31 mouse cellular contexts compared by ENCODE assay signal in the genomic region with DNA sequence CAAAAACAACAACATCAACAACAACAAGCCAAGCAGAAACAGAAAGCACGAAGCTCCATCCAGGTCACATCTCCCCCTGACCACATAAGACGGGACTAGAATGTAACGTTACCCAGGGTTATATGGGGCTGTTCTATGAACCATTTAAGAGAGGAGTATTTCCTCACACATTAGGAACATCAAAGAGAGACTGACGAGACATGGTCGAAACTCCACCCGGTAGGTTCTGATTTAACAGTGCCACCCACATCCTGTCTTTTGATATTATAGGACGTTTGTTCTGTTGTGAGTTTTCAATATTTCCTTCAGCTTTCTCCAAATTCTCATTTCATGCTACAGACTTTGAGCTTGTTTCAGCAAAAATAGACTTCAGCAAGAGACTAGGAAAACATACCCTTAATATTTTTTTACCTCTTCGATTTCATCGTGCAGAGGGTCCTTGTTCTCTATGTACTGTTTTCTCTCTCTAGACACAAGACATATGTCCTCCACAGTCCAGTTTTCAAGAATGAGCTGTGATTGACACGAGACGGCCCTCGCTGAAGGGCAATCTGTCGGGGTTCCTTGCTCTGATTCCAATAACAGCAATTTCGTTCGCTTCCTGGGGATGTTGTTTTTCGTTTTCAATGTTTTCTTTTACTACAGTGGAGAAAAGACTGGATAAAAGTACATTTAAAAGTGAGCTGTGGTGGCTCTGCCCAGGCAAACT. TPM values are rescaled to one million over a fixed set of nuclear protein-coding genes. Genes with fewer than 3 reads are reported as not detected.
DNase-seq lines count a peak whose midpoint lies in the region; ATAC-seq and TF ChIP-seq lines count a peak whose summit lies in the region.
"Had no signal": no experiment of that assay in that cellular context is flagged by ENCODE, and none has a peak within 500 bp of the region (broad histone marks: within the 10 kb centered on the region; RNA-seq: fewer than 3 reads in every experiment).

No protein-coding gene starts in this region.

- WGBS in heart, embryonic 13.5 days, result 64% methylated on average over 16 of the region's 16 CpGs
- WGBS in lung, postnatal 0 days, result 64% methylated on average over 16 of the region's 16 CpGs
- WGBS in kidney, embryonic 15.5 days, result 61% methylated on average over 16 of the region's 16 CpGs

- H3K9ac ChIP-seq in heart, embryonic 13.5 days, result no peak overlapping the region
- no peak overlapping the region for H3K9ac ChIP-seq in lung, postnatal 0 days (replicated peaks; ENCODE audit: low read depth)
- H3K9ac ChIP-seq in kidney, embryonic 15.5 days, result no peak overlapping the region
- H3K9ac ChIP-seq: forebrain, embryonic 13.5 days; liver, embryonic 14.5 days; lung, embryonic 15.5 days; neural tube, embryonic 12.5 days had no signal

- peak overlapping the region; percentile 33; the same call in 1 of the 2 replicates for H3K4me2 ChIP-seq in heart, embryonic 13.5 days
- H3K4me2 ChIP-seq in lung, postnatal 0 days (replicated peaks; ENCODE audit: low read depth, low read length), result no peak overlapping the region
- H3K4me2 ChIP-seq in kidney, embryonic 15.5 days, result no peak overlapping the region
- H3K4me2 ChIP-seq: forebrain, embryonic 13.5 days; heart, embryonic 11.5 days; lung, embryonic 15.5 days; midbrain, embryonic 11.5 days; neural tube, embryonic 12.5 days had no signal

- no peak overlapping the region for H3K4me3 ChIP-seq in heart, embryonic 13.5 days
- no peak overlapping the region for H3K4me3 ChIP-seq in lung, postnatal 0 days (ENCODE audit: low read depth, low read length)
- no peak overlapping the region for H3K4me3 ChIP-seq in kidney, embryonic 15.5 days (replicated peaks)
- H3K4me3 ChIP-seq: forebrain, embryonic 13.5 days; hindbrain, embryonic 10.5 days; lung, embryonic 15.5 days; neural tube, embryonic 12.5 days had no signal

- no peak for ATAC-seq in heart, embryonic 13.5 days (ENCODE audit: extremely low read depth, insufficient number of reproducible peaks, low FRiP score, low TSS enrichment)
- ATAC-seq in CD4-positive, CD25-positive, alpha-beta regulatory T cell, adult 4 months, result peak; percentile 87
- no peak for ATAC-seq in lung, postnatal 0 days
- no peak for ATAC-seq in cerebellum, adult (ENCODE audit: insufficient number of reproducible peaks, low FRiP score, low TSS enrichment)
- ATAC-seq in kidney, embryonic 15.5 days (replicated peaks; ENCODE audit: low FRiP score), result no peak
- ATAC-seq: forebrain, embryonic 13.5 days; hindbrain, postnatal 0 days; intestine, postnatal 0 days; midbrain, embryonic 16.5 days had no signal

- TF ChIP-seq EP300 in lung, postnatal 0 days (IDR thresholded peaks at IDR 0.05), result peak; percentile 51; the same call in 1 of the 2 replicates

- no peaks in the 10 kb centered on the region for H3K27me3 ChIP-seq in heart, embryonic 13.5 days (replicated peaks)
- no peaks in the 10 kb centered on the region for H3K27me3 ChIP-seq in lung, postnatal 0 days (replicated peaks; ENCODE audit: insufficient read depth, low read length)
- no peaks in the 10 kb centered on the region for H3K27me3 ChIP-seq in kidney, embryonic 15.5 days
- H3K27me3 ChIP-seq: forebrain, embryonic 13.5 days; lung, embryonic 15.5 days; neural tube, embryonic 12.5 days had no signal

- TF ChIP-seq CTCF in lung, postnatal 0 days (IDR thresholded peaks at IDR 0.05), result no peak

- H3K9me3 ChIP-seq in heart, embryonic 13.5 days, result no peaks in the 10 kb centered on the region
- no peaks in the 10 kb centered on the region for H3K9me3 ChIP-seq in lung, postnatal 0 days (ENCODE audit: low read length)
- no peaks in the 10 kb centered on the region for H3K9me3 ChIP-seq in kidney, embryonic 15.5 days (replicated peaks)
- H3K9me3 ChIP-seq: forebrain, embryonic 13.5 days; hindbrain, embryonic 10.5 days; lung, embryonic 15.5 days; neural tube, embryonic 12.5 days had no signal

- DNase-seq in heart, adult 18-20 months, result no peak
- DNase-seq in CD4-positive helper T cell, adult 2 months (ENCODE audit: low read depth, low spot score), result peak; percentile 64
- peak; percentile 36 for DNase-seq in lung, postnatal 0 days (ENCODE audit: low spot score)
- no peak for DNase-seq in urinary bladder, adult 2 months (ENCODE audit: low spot score)
- DNase-seq: adrenal gland, postnatal 25 days; cerebellum, adult 18-20 months; cerebellum, postnatal 10 days; gastrocnemius, postnatal 10 days; heart, postnatal 14 days; kidney, postnatal 4 days; liver; right cerebral cortex, adult 18-20 months; right cerebral cortex, postnatal 4 days; thymus, adult 2 months; thymus, postnatal 36 days had no signal

- no peak overlapping the region for H3K27ac ChIP-seq in heart, embryonic 13.5 days (replicated peaks)
- no peak overlapping the region for H3K27ac ChIP-seq in lung, postnatal 0 days (ENCODE audit: low read length)
- H3K27ac ChIP-seq in kidney, embryonic 15.5 days, result no peak overlapping the region
- H3K27ac ChIP-seq: forebrain, embryonic 13.5 days; hindbrain, embryonic 10.5 days; hindbrain, postnatal 0 days; liver, embryonic 14.5 days; lung, embryonic 15.5 days; neural tube, embryonic 12.5 days; stomach, postnatal 0 days had no signal

- no peaks in the 10 kb centered on the region for H3K4me1 ChIP-seq in heart, embryonic 13.5 days
- no peaks in the 10 kb centered on the region for H3K4me1 ChIP-seq in lung, postnatal 0 days (ENCODE audit: insufficient read depth, low read depth, low read length)
- no peaks in the 10 kb centered on the region for H3K4me1 ChIP-seq in kidney, embryonic 15.5 days
- H3K4me1 ChIP-seq: forebrain, embryonic 13.5 days; hindbrain, embryonic 10.5 days; lung, embryonic 15.5 days; neural tube, embryonic 12.5 days had no signal

- H3K36me3 ChIP-seq in heart, embryonic 13.5 days, result no peaks in the 10 kb centered on the region
- H3K36me3 ChIP-seq in lung, postnatal 0 days (ENCODE audit: insufficient read depth, low read length), result no peaks in the 10 kb centered on the region
- no peaks in the 10 kb centered on the region for H3K36me3 ChIP-seq in kidney, embryonic 15.5 days
- H3K36me3 ChIP-seq: G1E; hindbrain, embryonic 10.5 days; lung, embryonic 15.5 days; neural tube, embryonic 12.5 days had no signal

RNA-seq across cellular contexts. Expression of a gene that starts 58.1 kb away (rescaled TPM):
- polyA plus RNA-seq in heart, embryonic 13.5 days (2015; fragmentation: Nextera tagmentation; extraction: Ambion mirVana), result 9.8 and 11.7 TPM in 2 replicates
- 1 to 10 TPM; 7.4 to 8.8 TPM for total RNA-seq in heart, adult 18-20 months (2021)
- polyA plus RNA-seq in CD4-positive, CD25-positive, alpha-beta regulatory T cell, adult 4 months (2017; shearing (Covaris generic)), result under 1 TPM; 0.28 to 0.98 TPM
- polyA plus RNA-seq in lung, postnatal 0 days (2015; fragmentation: Nextera tagmentation; extraction: Ambion mirVana), result 20.8 and 23.6 TPM in 2 replicates
- polyA plus RNA-seq in kidney, embryonic 15.5 days (2015; fragmentation: Nextera tagmentation; extraction: Ambion mirVana), result 34.5 and 35.9 TPM in 2 replicates
- polyA plus RNA-seq in urinary bladder, adult 2 months (2012; rRNA removed), result 55.1 and 74.2 TPM in 2 replicates
- polyA plus RNA-seq: G1E had no signal

Comparison
In these comparisons a context has a peak if more than half of its experiments do, and no peak if none do; other contexts are left out.
1. DNase-seq: peak in CD4-positive helper T cell, adult 2 months (single experiment) and lung, postnatal 0 days (single experiment); none in heart, adult 18-20 months (0 of 2) and urinary bladder, adult 2 months (single experiment).